Mouse (Mus musculus): Measurements from ENCODE around the gene Palld.

Palld gene

GRCm38 (mm10) chr8:61758686-61759326, 143.7 kb downstream of the Palld start:
- H3K36me3 ChIP-seq (ENCODE audit: insufficient read depth, low read length), result no peaks in the 10 kb centered on the region
- TF ChIP-seq CTCF (conservative IDR thresholded peaks at IDR 0.05; ENCODE audit: low read length), result no peak
- TF ChIP-seq POU5F1 (IDR thresholded peaks at IDR 0.05; ENCODE audit: borderline replicate concordance, low read length), result no peak
- TF ChIP-seq NANOG (IDR thresholded peaks at IDR 0.05; ENCODE audit: borderline replicate concordance, low read length), result no peak
- H3K4me1 ChIP-seq (replicated peaks; ENCODE audit: low read depth, low read length), result peaks cover 13% of the 10 kb centered on the region; the same call in 1 of the 2 replicates
- no peak overlapping the region for H3K4me3 ChIP-seq (replicated peaks; ENCODE audit: low read length)
- no peaks in the 10 kb centered on the region for H3K9me3 ChIP-seq (ENCODE audit: low read length)
- H3K27me3 ChIP-seq (ENCODE audit: insufficient read depth, low read length), result peaks cover 33% of the 10 kb centered on the region

GRCm38 (mm10) chr8:61756971-61757965, 145.2 kb downstream of the Palld start:
- Histone ChIP-seq H3K36me3 (ENCODE audit: insufficient read depth, low read length) (no peaks in the 10 kb centered on the region), H3K27me3 (ENCODE audit: insufficient read depth, low read length) (peaks cover 33% of the 10 kb centered on the region), H3K4me3 (replicated peaks; ENCODE audit: low read length) (no peak overlapping the region), H3K9me3 (ENCODE audit: low read length) (no peaks in the 10 kb centered on the region), H3K4me1 (replicated peaks; ENCODE audit: low read depth, low read length) (peaks cover 13% of the 10 kb centered on the region; the same call in 1 of the 2 replicates)
- no peak for TF ChIP-seq CTCF (conservative IDR thresholded peaks at IDR 0.05; ENCODE audit: low read length)
- TF ChIP-seq NANOG (IDR thresholded peaks at IDR 0.05; ENCODE audit: borderline replicate concordance, low read length), result no peak
- no peak for TF ChIP-seq POU5F1 (IDR thresholded peaks at IDR 0.05; ENCODE audit: borderline replicate concordance, low read length)

- TF ChIP-seq NANOG (IDR thresholded peaks at IDR 0.05; ENCODE audit: borderline replicate concordance, low read length), result no peak
- no peak for TF ChIP-seq POU5F1 (IDR thresholded peaks at IDR 0.05; ENCODE audit: borderline replicate concordance, low read length)
- TF ChIP-seq CTCF (conservative IDR thresholded peaks at IDR 0.05; ENCODE audit: low read length), result no peak
- Histone ChIP-seq H3K27me3 (ENCODE audit: insufficient read depth, low read length) (peaks cover 23% of the 10 kb centered on the region), H3K4me1 (replicated peaks; ENCODE audit: low read depth, low read length) (peaks cover 11% of the 10 kb centered on the region; the same call in 1 of the 2 replicates), H3K9me3 (ENCODE audit: low read length) (no peaks in the 10 kb centered on the region), H3K36me3 (ENCODE audit: insufficient read depth, low read length) (no peaks in the 10 kb centered on the region), H3K4me3 (replicated peaks; ENCODE audit: low read length) (no peak overlapping the region)
These were observed 147.3 kb downstream of the Palld start for GRCm38 (mm10) chr8:61755186-61755585.

- Histone ChIP-seq H3K9me3 (ENCODE audit: low read length) (peaks cover 16% of the 10 kb centered on the region), H3K4me1 (replicated peaks; ENCODE audit: low read depth, low read length) (no peaks in the 10 kb centered on the region), H3K4me3 (replicated peaks; ENCODE audit: low read length) (no peak overlapping the region), H3K27me3 (ENCODE audit: insufficient read depth, low read length) (no peaks in the 10 kb centered on the region), H3K36me3 (ENCODE audit: insufficient read depth, low read length) (no peaks in the 10 kb centered on the region)
- TF ChIP-seq POU5F1 (IDR thresholded peaks at IDR 0.05; ENCODE audit: borderline replicate concordance, low read length) (no peak), NANOG (IDR thresholded peaks at IDR 0.05; ENCODE audit: borderline replicate concordance, low read length) (no peak), CTCF (conservative IDR thresholded peaks at IDR 0.05; ENCODE audit: low read length) (no peak)
These were observed 155.4 kb downstream of the Palld start for GRCm38 (mm10) chr8:61747070-61747469.

GRCm38 (mm10) chr8:61745181-61745980, 157.1 kb downstream of the Palld start:
- Histone ChIP-seq H3K36me3 (ENCODE audit: insufficient read depth, low read length) (no peaks in the 10 kb centered on the region), H3K9me3 (ENCODE audit: low read length) (peaks cover 16% of the 10 kb centered on the region), H3K27me3 (ENCODE audit: insufficient read depth, low read length) (no peaks in the 10 kb centered on the region), H3K4me3 (replicated peaks; ENCODE audit: low read length) (no peak overlapping the region), H3K4me1 (replicated peaks; ENCODE audit: low read depth, low read length) (no peaks in the 10 kb centered on the region)
- no peak for TF ChIP-seq CTCF (conservative IDR thresholded peaks at IDR 0.05; ENCODE audit: low read length)
- no peak for TF ChIP-seq NANOG (IDR thresholded peaks at IDR 0.05; ENCODE audit: borderline replicate concordance, low read length)
- no peak for TF ChIP-seq POU5F1 (IDR thresholded peaks at IDR 0.05; ENCODE audit: borderline replicate concordance, low read length)

- Histone ChIP-seq H3K4me3 (replicated peaks; ENCODE audit: low read length) (no peak overlapping the region), H3K4me1 (replicated peaks; ENCODE audit: low read depth, low read length) (no peaks in the 10 kb centered on the region), H3K27me3 (ENCODE audit: insufficient read depth, low read length) (no peaks in the 10 kb centered on the region), H3K9me3 (ENCODE audit: low read length) (peaks cover 22% of the 10 kb centered on the region), H3K36me3 (ENCODE audit: insufficient read depth, low read length) (no peaks in the 10 kb centered on the region)
- TF ChIP-seq CTCF (conservative IDR thresholded peaks at IDR 0.05; ENCODE audit: low read length) (no peak), NANOG (IDR thresholded peaks at IDR 0.05; ENCODE audit: borderline replicate concordance, low read length) (no peak), POU5F1 (IDR thresholded peaks at IDR 0.05; ENCODE audit: borderline replicate concordance, low read length) (no peak)
These were observed 158.5 kb downstream of the Palld start for GRCm38 (mm10) chr8:61743764-61744562.

GRCm38 (mm10) chr8:61737465-61737864, 165.0 kb downstream of the Palld start:
- Histone ChIP-seq H3K27me3 (ENCODE audit: insufficient read depth, low read length) (no peaks in the 10 kb centered on the region), H3K4me1 (replicated peaks; ENCODE audit: low read depth, low read length) (no peaks in the 10 kb centered on the region), H3K4me3 (replicated peaks; ENCODE audit: low read length) (no peak overlapping the region), H3K9me3 (ENCODE audit: low read length) (peaks cover 26% of the 10 kb centered on the region), H3K36me3 (ENCODE audit: insufficient read depth, low read length) (no peaks in the 10 kb centered on the region)
- no peak for TF ChIP-seq CTCF (conservative IDR thresholded peaks at IDR 0.05; ENCODE audit: low read length)
- TF ChIP-seq NANOG (IDR thresholded peaks at IDR 0.05; ENCODE audit: borderline replicate concordance, low read length), result no peak
- no peak for TF ChIP-seq POU5F1 (IDR thresholded peaks at IDR 0.05; ENCODE audit: borderline replicate concordance, low read length)

Measured in E14TG2a.4 (cell line).